Mouse (Mus musculus) layer of hippocampus, adult 8-10 months (tissue): ENCODE data around the gene Rheb. TPM values are rescaled to one million over a fixed set of nuclear protein-coding genes. Genes with fewer than 3 reads are reported as not detected.
"Not testable (repeated sequence)": the region's sequence is repeated elsewhere in the genome, so short reads cannot be mapped to it uniquely, and the experiment has no call there.

ENCODE experiments used
- DNase-seq, 2 experiments: peaks; one replicate each; pipeline ENCODE4 v3.0.0; 2022; ENCODE audit warnings: low spot score in 2 of 2
- total RNA-seq, 4 experiments: library from RNA; stranded (reverse); gene quantifications; 2 replicates each; pipeline ENCODE4 v1.2.4; 2022

The Rheb gene
- total RNA-seq, 4 experiments from 2014 or later = 96.3 to 112 (median 106) TPM

DNA sequence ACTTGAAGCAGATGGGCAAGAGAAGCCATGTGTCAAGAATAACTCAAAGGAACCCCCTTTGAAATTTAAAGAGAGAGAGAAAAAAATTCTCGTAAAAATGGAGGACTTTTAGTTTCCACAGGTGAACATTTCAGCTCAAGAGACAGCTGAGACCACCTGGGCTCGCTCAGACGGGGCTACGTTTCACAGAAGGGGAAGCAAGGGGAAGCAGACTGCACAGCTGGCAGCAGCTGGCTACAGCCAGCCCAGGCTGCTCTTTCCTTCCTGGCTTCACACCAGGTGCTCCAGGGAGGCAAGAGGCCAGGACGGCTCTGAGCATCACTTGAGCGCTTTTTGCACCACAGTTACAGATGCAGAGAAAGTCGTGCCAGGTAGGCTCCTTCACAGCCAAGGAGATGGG, 44.6 kb downstream of the Rheb start:
- no peak for DNase-seq

DNA sequence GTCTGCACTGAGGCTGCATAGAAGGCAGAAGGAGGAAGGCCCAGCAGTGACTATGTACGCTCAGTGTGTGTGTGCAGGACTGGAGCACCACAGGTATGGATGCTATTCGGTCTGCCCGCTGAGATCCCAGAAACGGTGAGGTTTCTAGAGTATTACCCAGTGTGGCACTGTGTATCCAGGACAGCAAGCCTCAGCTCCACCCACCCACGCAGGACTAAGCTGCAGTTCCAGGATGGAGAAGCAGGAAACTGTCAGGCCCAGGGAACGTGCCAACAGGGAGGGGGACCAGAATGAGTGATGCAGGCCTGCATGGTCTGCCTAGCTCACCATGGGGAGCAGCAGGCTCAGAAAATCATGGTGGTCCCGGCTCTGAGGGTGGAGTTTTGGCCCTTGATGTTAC, 49.5 kb downstream of the Rheb start:
- DNase-seq = no peak

- no peak for DNase-seq
Measured at GRCm38 (mm10) chr5:24782957-24783356, 59.5 kb downstream of the Rheb start.

- no peak for DNase-seq
Measured at GRCm38 (mm10) chr5:24781048-24781447, 61.4 kb downstream of the Rheb start.

DNA sequence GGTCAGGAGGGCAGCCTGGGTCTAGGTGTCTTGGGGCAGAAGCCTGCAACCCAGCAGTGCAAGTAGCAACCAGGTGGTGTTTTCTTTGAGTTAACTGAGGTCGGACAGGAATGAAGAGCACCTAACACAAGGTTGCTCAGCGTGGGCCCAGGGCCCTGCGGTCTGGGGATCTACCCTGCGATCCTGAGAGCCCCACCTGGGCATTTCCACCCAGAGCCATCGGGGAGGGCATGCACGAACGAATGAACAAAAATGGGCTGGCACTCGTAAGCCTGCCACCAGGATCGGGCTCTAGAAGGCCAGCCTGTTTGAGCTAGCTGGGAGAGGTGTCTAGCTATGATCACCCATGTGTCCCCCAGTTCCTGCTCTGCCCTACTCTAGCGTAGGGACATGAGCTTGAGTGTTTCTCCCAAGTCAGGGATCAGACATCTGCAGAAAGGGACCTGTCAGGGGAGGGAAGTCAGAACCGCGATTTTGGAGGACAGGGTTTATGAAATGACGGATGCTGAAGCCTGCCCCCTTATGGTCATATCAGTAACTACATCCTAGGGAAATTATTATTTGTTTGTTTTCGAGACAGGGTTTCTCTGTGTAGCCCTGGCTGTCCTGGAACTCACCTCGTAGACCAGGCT, 62.4 kb downstream of the Rheb start:
- no peak for DNase-seq

DNA sequence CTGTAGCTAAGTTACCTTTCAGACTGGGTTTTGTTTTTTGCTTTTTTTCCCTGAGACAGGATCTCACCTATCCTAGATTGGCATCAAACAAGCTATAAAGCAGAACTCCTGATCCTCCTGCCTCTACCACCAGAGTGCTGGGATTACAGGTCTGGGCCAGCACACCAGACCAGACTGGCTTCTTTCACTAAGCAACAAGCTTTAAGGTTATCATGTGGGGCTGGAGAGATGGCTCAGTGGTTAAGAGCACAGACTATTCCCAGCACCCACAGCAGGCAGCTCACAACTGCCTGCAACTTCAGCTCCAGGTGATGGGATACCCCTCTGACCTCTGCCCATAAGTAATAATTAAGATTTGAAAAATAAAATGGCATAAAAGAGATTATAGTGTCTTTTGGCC, 63.1 kb downstream of the Rheb start:
- DNase-seq = no peak

DNA sequence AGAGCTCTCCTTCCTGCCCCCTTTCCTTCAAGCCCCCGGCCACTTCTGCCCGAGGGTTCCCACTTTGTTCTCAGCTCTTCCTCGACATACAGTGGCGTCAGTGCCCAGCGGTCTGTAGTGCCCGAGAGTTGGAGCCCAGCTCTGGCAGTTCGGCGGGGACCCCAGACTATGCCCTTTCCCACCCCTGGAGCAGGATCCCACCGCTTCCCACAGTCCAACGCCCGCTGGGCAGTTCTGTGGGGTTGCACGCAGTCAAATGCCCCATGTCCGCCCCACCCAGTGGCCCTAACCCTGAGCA, 63.6 kb downstream of the Rheb start:
- no peak for DNase-seq

GRCm38 (mm10) chr5:24778082-24778842, 64.2 kb downstream of the Rheb start:
- no peak for DNase-seq

DNA sequence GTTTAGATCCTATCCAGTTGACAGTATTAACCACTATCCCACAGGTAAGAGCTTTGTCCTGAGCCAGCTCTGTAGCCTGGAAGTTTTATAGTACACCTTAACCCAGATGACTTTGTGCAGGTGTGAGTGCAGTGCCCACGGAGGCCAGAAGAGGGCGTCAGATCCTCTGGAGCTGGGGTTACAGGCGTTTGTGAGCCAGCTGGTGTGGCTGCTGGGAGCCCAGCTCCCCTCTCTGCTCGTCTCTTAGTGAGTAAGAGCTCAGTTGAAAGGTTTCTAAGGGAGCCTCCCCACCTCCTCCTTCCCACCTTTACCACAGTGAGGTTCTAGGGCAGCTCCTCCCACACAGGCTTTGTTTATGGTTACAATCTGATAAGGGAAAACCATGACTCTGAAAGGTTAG, 65.7 kb downstream of the Rheb start:
- DNase-seq = no peak

DNA sequence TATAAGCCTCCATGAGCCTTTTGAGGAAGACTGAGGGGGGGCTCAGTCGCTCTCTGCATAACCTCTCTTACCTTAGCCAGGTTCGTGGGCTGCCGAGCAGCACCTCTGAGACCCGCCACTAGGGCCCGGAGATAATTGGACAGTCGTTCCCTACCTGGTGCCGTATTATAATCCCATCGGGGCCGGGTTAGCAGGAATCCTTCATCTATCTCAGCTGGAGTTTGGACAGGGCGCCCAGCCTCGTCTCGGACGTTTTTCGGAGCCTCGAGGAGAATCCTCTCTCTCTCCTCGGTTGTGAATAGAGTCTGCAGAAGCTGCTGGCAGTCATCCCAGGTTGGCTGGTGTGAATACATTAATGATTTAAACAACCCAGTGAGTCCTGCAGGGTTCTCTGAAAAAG, 67.9 kb downstream of the Rheb start:
- DNase-seq = not testable (repeated sequence)

- DNase-seq = no peak
Measured at GRCm38 (mm10) chr5:24757816-24758215, 84.6 kb downstream of the Rheb start, which contains the start of gene Crygn. Crygn (minus strand) TSS chr5:24758008.

- no peak for DNase-seq
Measured at GRCm38 (mm10) chr5:24756931-24757330, 85.5 kb downstream of the Rheb start.

Other genes with a start within 250 kb of the Rheb start
- gene Smarcd3, start 218.2 kb downstream of the Rheb start, total RNA-seq = 10 to 100 TPM; 85.5 to 92.0 (median 89.1) TPM
- gene Nub1, start 157.1 kb downstream of the Rheb start, total RNA-seq = 10 to 100 TPM; 68.8 to 75.2 (median 73.1) TPM
- gene Wdr86, start 111.9 kb downstream of the Rheb start, total RNA-seq = 1 to 10 TPM in 2 of 4 experiments, under 1 TPM in 2; 0.37 to 1.2 (median 1.00) TPM
- gene Crygn, start 84.6 kb downstream of the Rheb start, total RNA-seq = 1 to 10 TPM in 2 of 4 experiments, under 1 TPM in 1, not detected in 1; 0.52 to 2.1 (median 1.3) TPM